Comparison of ENCODE assay signal across 32 mouse cellular contexts in genomic region chr6:136943392-136943791, GRCm38 (mm10). TPM values are rescaled to one million over a fixed set of nuclear protein-coding genes. Genes with fewer than 3 reads are reported as not detected.
A peak's percentile ranks its signal among the peaks of the same experiment; 100 is the strongest.
DNase-seq lines count a peak whose midpoint lies in the region; ATAC-seq and TF ChIP-seq lines count a peak whose summit lies in the region.
"Had no signal": no experiment of that assay in that cellular context is flagged by ENCODE, and none has a peak within 500 bp of the region (broad histone marks: within the 10 kb centered on the region; RNA-seq: fewer than 3 reads in every experiment).

No protein-coding gene starts in this region.

- no peak overlapping the region for H3K4me2 ChIP-seq in liver, embryonic 13.5 days
- no peak overlapping the region for H3K4me2 ChIP-seq in stomach, postnatal 0 days (replicated peaks; ENCODE audit: low read depth)
- H3K4me2 ChIP-seq: hindbrain, embryonic 12.5 days; limb, embryonic 12.5 days; midbrain, embryonic 15.5 days had no signal

- H3K4me3 ChIP-seq in liver, embryonic 13.5 days (replicated peaks) = no peak overlapping the region
- H3K4me3 ChIP-seq in stomach, postnatal 0 days (ENCODE audit: low read depth, low read length) = no peak overlapping the region
- H3K4me3 ChIP-seq: forebrain, embryonic 10.5 days; heart, adult 2 months; hindbrain, embryonic 12.5 days; limb, embryonic 12.5 days; midbrain, embryonic 15.5 days; myocyte had no signal

- no peak overlapping the region for H3K9ac ChIP-seq in liver, embryonic 13.5 days
- H3K9ac ChIP-seq in stomach, postnatal 0 days (ENCODE audit: low read length) = no peak overlapping the region
- H3K9ac ChIP-seq: hindbrain, embryonic 12.5 days; limb, embryonic 12.5 days; midbrain, embryonic 15.5 days had no signal

- TF ChIP-seq EP300 in stomach, postnatal 0 days (optimal IDR thresholded peaks at IDR 0.05) = no peak

- TF ChIP-seq CTCF in stomach, postnatal 0 days (IDR thresholded peaks at IDR 0.05; ENCODE audit: low read depth) = no peak

- H3K4me1 ChIP-seq in liver, embryonic 13.5 days (replicated peaks) = peaks cover 49% of the 10 kb centered on the region
- H3K4me1 ChIP-seq in stomach, postnatal 0 days (replicated peaks; ENCODE audit: control insufficient read depth, insufficient read depth) = peaks cover 10% of the 10 kb centered on the region

- peak; percentile 50 for DNase-seq in CD4-positive, CD25-positive, alpha-beta regulatory T cell, adult 2 months (ENCODE audit: low read depth, low spot score)
- DNase-seq in spleen, postnatal 36 days (ENCODE audit: low spot score in 2 of 2) = peak; percentile 68 to 78
- DNase-seq in spleen, postnatal 14 days (ENCODE audit: low spot score in 2 of 2) = no peak
- DNase-seq in liver, embryonic 13.5 days = no peak
- DNase-seq in stomach, postnatal 0 days (ENCODE audit: low spot score) = no peak
- no peak for DNase-seq in adrenal gland, adult 8-10 months
- DNase-seq: adrenal gland, postnatal 36 days; cerebellum, adult 11-12 months; cerebellum, postnatal 14 days; gastrocnemius, postnatal 25 days; heart, adult 2 months; kidney, adult 18-20 months; kidney, postnatal 4 days; lung, adult 18-20 months; lung, postnatal 14 days; right cerebral cortex, adult 18-20 months; thymus, adult 2 months had no signal

- H3K36me3 ChIP-seq in liver, embryonic 13.5 days = no peaks in the 10 kb centered on the region
- no peaks in the 10 kb centered on the region for H3K36me3 ChIP-seq in stomach, postnatal 0 days (ENCODE audit: control insufficient read depth, insufficient read depth, low read length)
- H3K36me3 ChIP-seq: forebrain, embryonic 10.5 days; hindbrain, embryonic 12.5 days; limb, embryonic 12.5 days; midbrain, embryonic 15.5 days had no signal

- no peak overlapping the region for H3K27ac ChIP-seq in liver, embryonic 13.5 days
- H3K27ac ChIP-seq in stomach, postnatal 0 days (replicated peaks) = no peak overlapping the region
- H3K27ac ChIP-seq: forebrain, embryonic 10.5 days; heart, adult 2 months; hindbrain, embryonic 12.5 days; limb, embryonic 12.5 days; midbrain, embryonic 15.5 days had no signal

- ATAC-seq in CD4-positive, CD25-positive, alpha-beta regulatory T cell, adult 4 months = no peak
- ATAC-seq in liver, embryonic 13.5 days (ENCODE audit: low read depth) = peak; percentile 45
- ATAC-seq in stomach, postnatal 0 days (ENCODE audit: low FRiP score, low TSS enrichment) = 0 out of 2 replicates have a peak, but pooled peaks have one; percentile 22
- ATAC-seq in monocyte, adult 5-6 weeks (replicated peaks; ENCODE audit: insufficient number of reproducible peaks, low FRiP score, low TSS enrichment, poor library complexity, severe bottlenecking) = no peak
- ATAC-seq: forebrain, embryonic 16.5 days; inflammation-experienced regulatory T-cells, adult 6 months; midbrain, embryonic 15.5 days had no signal

- no peaks in the 10 kb centered on the region for H3K9me3 ChIP-seq in liver, embryonic 13.5 days (replicated peaks)
- H3K9me3 ChIP-seq in stomach, postnatal 0 days (ENCODE audit: control insufficient read depth, low read length) = no peaks in the 10 kb centered on the region
- H3K9me3 ChIP-seq: forebrain, embryonic 10.5 days; hindbrain, embryonic 12.5 days; limb, embryonic 12.5 days; midbrain, embryonic 15.5 days had no signal

- no peaks in the 10 kb centered on the region for H3K27me3 ChIP-seq in liver, embryonic 13.5 days
- no peaks in the 10 kb centered on the region for H3K27me3 ChIP-seq in stomach, postnatal 0 days (ENCODE audit: control insufficient read depth, insufficient read depth, low read length)
- H3K27me3 ChIP-seq: hindbrain, embryonic 12.5 days; limb, embryonic 12.5 days; midbrain, embryonic 15.5 days had no signal

RNA-seq across cellular contexts. Expression of gene Arhgdib, which starts 1.7 kb away (rescaled TPM):
- polyA plus RNA-seq in CD4-positive, CD25-positive, alpha-beta regulatory T cell, adult 4 months (2017; shearing (Covaris generic)) = 1,000 to 10,000 TPM; 2,618 to 2,837 TPM
- polyA plus RNA-seq in liver, embryonic 13.5 days (2015; fragmentation: Nextera tagmentation; extraction: Ambion mirVana) = 107 and 116 TPM in 2 replicates
- polyA plus RNA-seq in stomach, postnatal 0 days (2015; fragmentation: Nextera tagmentation; extraction: Ambion mirVana) = 27.3 and 34.9 TPM in 2 replicates
- total RNA-seq in monocyte, adult 5-6 weeks (2017) = 977 to 1,211 TPM (median 1,012 TPM) in 3 replicates
- total RNA-seq in adrenal gland, adult 8-10 months (2022) = 10 to 100 TPM; 20.7 to 30.5 (median 28.0) TPM

RNA-seq across cellular contexts. Expression of gene Pde6h, which starts 19.8 kb away (rescaled TPM):
- polyA plus RNA-seq in CD4-positive, CD25-positive, alpha-beta regulatory T cell, adult 4 months (2017; shearing (Covaris generic)) = under 1 TPM; 0.05 to 0.10 TPM
- polyA plus RNA-seq in liver, embryonic 13.5 days (2015; fragmentation: Nextera tagmentation; extraction: Ambion mirVana) = not detected in 2 replicates
- polyA plus RNA-seq in stomach, postnatal 0 days (2015; fragmentation: Nextera tagmentation; extraction: Ambion mirVana) = 0.06 and 0.40 TPM in 2 replicates
- 0.10 TPM in 1 of 3 replicates, not detected in the others for total RNA-seq in monocyte, adult 5-6 weeks (2017)
- total RNA-seq in adrenal gland, adult 8-10 months (2022) = under 1 TPM in 1 of 4 experiments, not detected in 3; 0.14 TPM
- total RNA-seq: adrenal gland, postnatal 36 days; gastrocnemius, postnatal 25 days; heart, postnatal 25 days had no signal
- polyA plus RNA-seq: embryonic facial prominence, embryonic 11.5 days; forebrain, embryonic 10.5 days; forebrain, embryonic 16.5 days; heart, embryonic 14.5 days; hindbrain, embryonic 12.5 days; inflammation-experienced regulatory T-cells, adult 6 months; midbrain, embryonic 15.5 days; neural tube, embryonic 14.5 days; small intestine, adult 2 months; stomach, embryonic 16.5 days had no signal

RNA-seq across cellular contexts. Expression of gene Erp27, which starts 21.4 kb away (rescaled TPM):
- 1 to 10 TPM; 2.9 to 3.1 TPM for polyA plus RNA-seq in CD4-positive, CD25-positive, alpha-beta regulatory T cell, adult 4 months (2017; shearing (Covaris generic))
- polyA plus RNA-seq in liver, embryonic 13.5 days (2015; fragmentation: Nextera tagmentation; extraction: Ambion mirVana) = 0.12 and 0.20 TPM in 2 replicates
- polyA plus RNA-seq in stomach, postnatal 0 days (2015; fragmentation: Nextera tagmentation; extraction: Ambion mirVana) = 0.65 and 1.0 TPM in 2 replicates
- total RNA-seq in monocyte, adult 5-6 weeks (2017) = 3.7 to 8.5 TPM (median 5.7 TPM) in 3 replicates
- total RNA-seq in adrenal gland, adult 8-10 months (2022) = under 1 TPM in 1 of 4 experiments, not detected in 3; 0.28 TPM
- total RNA-seq: gastrocnemius, postnatal 25 days; heart, adult 2 months; heart, postnatal 25 days had no signal
- polyA plus RNA-seq: embryonic facial prominence, embryonic 11.5 days; forebrain, embryonic 10.5 days; hindbrain, embryonic 12.5 days; midbrain, embryonic 15.5 days; neural tube, embryonic 14.5 days had no signal

Comparison
In these comparisons a context has a peak if more than half of its experiments do, and no peak if none do; other contexts are left out.
1. DNase-seq: peak in CD4-positive, CD25-positive, alpha-beta regulatory T cell, adult 2 months (single experiment) and spleen, postnatal 36 days (2 of 2); none in spleen, postnatal 14 days (0 of 2), liver, embryonic 13.5 days (single experiment), stomach, postnatal 0 days (single experiment) and adrenal gland, adult 8-10 months (single experiment).
2. ATAC-seq: peak in liver, embryonic 13.5 days (single experiment) and stomach, postnatal 0 days (single experiment); none in CD4-positive, CD25-positive, alpha-beta regulatory T cell, adult 4 months (single experiment) and monocyte, adult 5-6 weeks (single experiment).
3. RNA of gene Arhgdib, which starts 1.7 kb away (polyA plus RNA-seq): 2,618 to 2,837 TPM in CD4-positive, CD25-positive, alpha-beta regulatory T cell, adult 4 months; 107 to 116 TPM in liver, embryonic 13.5 days and 27.3 to 34.9 TPM in stomach, postnatal 0 days; every median in the first group is over 10 times any median in the second.